Mouse (Mus musculus) hindbrain, embryonic 10.5 days (tissue): ENCODE results near the gene Pdgfb. TPM values are rescaled to one million over a fixed set of nuclear protein-coding genes. Genes with fewer than 3 reads are reported as not detected.

Experiments
- DNase-seq: peaks from one replicate; pipeline ENCODE4 v3.0.0-alpha.2; 2017; ENCODE audit warnings: low spot score
- H3K27ac ChIP-seq: fragments of 300-500 bp; sonication (generic); 2 replicates; pipeline ENCODE4 v1.5.1; 2016; ENCODE audit warnings: mild to moderate bottlenecking, moderate library complexity
- H3K27me3 ChIP-seq: fragments of 300-500 bp; sonication (generic); 2 replicates; pipeline ENCODE4 v1.6.1; 2016; ENCODE audit warnings: mild to moderate bottlenecking; ENCODE audit not compliant: poor library complexity, insufficient read depth, severe bottlenecking
- H3K36me3 ChIP-seq: fragments of 300-500 bp; sonication (generic); 2 replicates; pipeline ENCODE4 v1.6.1; 2016; ENCODE audit warnings: mild to moderate bottlenecking, moderate library complexity
- H3K4me1 ChIP-seq: fragments of 300-500 bp; sonication (generic); replicated peaks from 2 replicates; pipeline ENCODE4 v1.6.1; 2016; ENCODE audit warnings: mild to moderate bottlenecking
- H3K4me3 ChIP-seq: fragments of 300-500 bp; sonication (generic); 2 replicates; pipeline ENCODE4 v1.5.1; 2016; ENCODE audit warnings: mild to moderate bottlenecking, moderate library complexity
- H3K9me3 ChIP-seq: fragments of 300-500 bp; sonication (generic); 2 replicates; pipeline ENCODE4 v1.6.1; 2016; ENCODE audit warnings: mild to moderate bottlenecking, moderate library complexity
- WGBS: fragments of 180-500 bp; shearing (Covaris S2); methylation state at CpG from one replicate; pipeline ENCODE4 v1.1.7; 2016; 5-methylcytosine and 5-hydroxymethylcytosine counted together
- polyA plus RNA-seq: library from polyadenylated mRNA; unstranded; fragments of >200 nt; fragmentation: Nextera tagmentation; extraction: Ambion mirVana; gene quantifications from 2 replicates; pipeline ENCODE4 v1.2.1, GENCODE M21; 2016

The Pdgfb gene
- polyA plus RNA-seq, 1 experiment from 2014 or later: 1.8 TPM

DNA sequence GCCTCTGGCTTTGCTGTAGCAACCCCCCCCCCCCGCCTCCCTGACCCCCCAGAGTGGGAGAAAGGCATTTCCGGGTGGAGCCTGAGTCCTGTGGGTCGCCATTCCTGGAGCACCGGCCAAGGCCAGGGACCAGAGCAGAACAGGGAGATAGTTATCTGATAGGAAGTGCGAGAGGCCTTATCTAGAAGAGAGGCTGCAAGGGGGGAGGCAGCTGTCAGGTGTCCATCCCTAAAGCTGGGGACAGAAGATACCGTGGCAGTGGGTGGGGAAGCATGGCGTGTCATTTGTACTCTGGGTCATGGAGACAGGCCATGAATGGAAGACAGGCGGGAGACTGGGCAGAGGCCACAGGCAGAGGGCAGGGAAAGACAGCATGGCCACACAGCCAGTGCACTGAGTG is 14.1 kb downstream of the Pdgfb start:
- Histone ChIP-seq H3K4me1 (peaks cover 43% of the 10 kb centered on the region), H3K27ac (peak overlapping the region; percentile 25; the same call in 1 of the 2 replicates), H3K27me3 (peaks cover 18% of the 10 kb centered on the region; the same call in 1 of the 2 replicates), H3K9me3 (no peaks in the 10 kb centered on the region), H3K4me3 (no peak overlapping the region), H3K36me3 (no peaks in the 10 kb centered on the region)
- 42% methylated on average over 8 of the region's 8 CpGs for WGBS
- DNase-seq: no peak

DNA sequence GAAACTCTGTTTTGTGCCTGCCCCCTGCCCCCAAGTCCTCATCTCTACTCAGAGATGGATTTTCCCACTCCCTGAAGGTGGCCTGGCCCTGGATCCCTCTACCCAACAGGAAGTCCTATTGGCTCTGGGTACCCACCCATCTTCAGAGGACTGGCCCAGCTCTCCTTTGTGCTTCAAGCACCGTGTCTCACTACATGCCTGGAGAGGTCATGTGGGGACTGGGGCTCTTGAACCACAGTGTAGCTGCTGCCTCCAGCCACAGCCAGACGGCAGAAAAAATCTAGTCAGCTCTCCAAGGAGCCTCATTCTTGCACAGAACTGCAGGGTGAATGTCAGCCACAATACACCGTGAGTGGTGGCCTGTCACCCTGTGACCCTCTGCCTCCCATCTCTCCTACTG is 16.8 kb downstream of the Pdgfb start:
- H3K27me3 ChIP-seq: peaks cover 3% of the 10 kb centered on the region; the same call in 1 of the 2 replicates
- 54% methylated on average over 3 of the region's 3 CpGs for WGBS

DNA sequence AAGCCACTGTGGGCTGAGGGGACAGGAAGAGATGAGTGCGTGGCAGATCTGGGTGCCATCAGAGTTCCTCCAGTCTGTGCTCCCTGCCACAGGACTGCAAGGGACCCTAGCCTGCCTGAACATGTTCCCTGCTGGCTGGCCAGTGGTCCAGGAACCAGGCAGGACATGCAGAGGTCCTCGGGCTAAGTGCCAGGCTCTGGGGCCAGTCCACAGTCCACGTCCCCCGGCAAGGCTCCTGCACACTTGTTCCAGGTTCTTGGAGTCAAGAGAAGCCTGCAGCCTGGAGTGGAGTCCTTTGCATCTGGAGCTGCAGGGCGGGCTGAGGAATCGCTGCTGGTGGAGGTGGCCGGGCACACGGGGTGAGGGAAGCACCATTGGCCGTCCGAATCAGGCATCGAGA is 18.0 kb downstream of the Pdgfb start:
- H3K9me3 ChIP-seq: no peaks in the 10 kb centered on the region
- DNase-seq: no peak
- peaks cover 3% of the 10 kb centered on the region; the same call in 1 of the 2 replicates for H3K27me3 ChIP-seq
- 92% methylated on average over 11 of the region's 11 CpGs for WGBS
- H3K27ac ChIP-seq: no peak overlapping the region
- H3K4me3 ChIP-seq: no peak overlapping the region
- H3K36me3 ChIP-seq: no peaks in the 10 kb centered on the region
- peaks cover 18% of the 10 kb centered on the region for H3K4me1 ChIP-seq

More for the DNA sequence above, 16.8 kb downstream of the Pdgfb start:
- Histone ChIP-seq H3K36me3 (no peaks in the 10 kb centered on the region), H3K4me3 (no peak overlapping the region), H3K9me3 (no peaks in the 10 kb centered on the region), H3K4me1 (peaks cover 18% of the 10 kb centered on the region), H3K27ac (no peak overlapping the region)
- no peak for DNase-seq

DNA sequence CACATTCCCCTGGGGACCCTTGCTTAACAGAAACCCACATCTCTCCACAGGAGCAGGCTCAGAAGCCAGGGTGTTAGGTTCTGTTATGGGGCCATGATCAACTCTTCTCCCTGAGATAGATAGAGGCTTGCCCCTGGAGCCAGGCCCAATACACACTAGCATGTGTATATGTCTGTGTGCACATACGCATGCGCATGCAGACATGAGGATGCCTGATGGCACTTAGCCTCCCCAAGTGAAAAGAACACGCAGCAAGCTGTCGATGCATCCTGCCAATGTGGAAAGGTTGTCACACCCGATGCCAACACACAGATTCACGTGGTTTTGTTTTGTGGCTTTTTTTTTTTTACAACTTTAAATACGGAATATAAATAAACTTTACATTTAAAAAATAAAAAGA is 19.2 kb downstream of the Pdgfb start:
- Histone ChIP-seq H3K4me3 (no peak overlapping the region), H3K27me3 (no peaks in the 10 kb centered on the region), H3K4me1 (peaks cover 12% of the 10 kb centered on the region), H3K36me3 (no peaks in the 10 kb centered on the region), H3K27ac (no peak overlapping the region), H3K9me3 (no peaks in the 10 kb centered on the region)
- DNase-seq: no peak
- WGBS: 96% methylated on average over 7 of the region's 7 CpGs

DNA sequence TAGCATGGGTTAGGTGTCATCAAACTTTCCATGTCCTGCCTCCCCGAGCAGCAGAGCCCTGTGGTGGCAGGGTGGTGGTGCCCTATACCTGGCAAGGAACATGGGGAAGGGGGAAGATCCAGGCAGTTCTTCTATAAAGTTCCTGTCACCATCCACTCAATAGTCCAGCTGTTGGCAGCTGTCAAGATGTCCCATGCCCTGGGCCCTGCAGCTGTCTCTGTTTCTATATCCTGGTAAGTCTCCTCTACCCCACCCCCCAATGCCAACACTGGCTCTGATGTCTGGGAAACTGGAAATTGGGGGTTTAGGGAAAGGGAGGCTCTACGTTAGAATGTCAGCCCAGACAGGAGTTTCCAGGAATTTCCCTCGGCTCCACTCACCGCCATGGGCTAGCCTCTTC is 20.2 kb downstream of the Pdgfb start:
- no peak overlapping the region for H3K4me3 ChIP-seq
- H3K36me3 ChIP-seq: no peaks in the 10 kb centered on the region
- H3K27me3 ChIP-seq: no peaks in the 10 kb centered on the region
- WGBS: 85% methylated on average over 4 of the region's 4 CpGs
- DNase-seq: no peak
- no peaks in the 10 kb centered on the region for H3K9me3 ChIP-seq
- H3K4me1 ChIP-seq: 0 out of 2 replicates have a peak, but pooled peaks cover 6% of the 10 kb centered on the region
- H3K27ac ChIP-seq: no peak overlapping the region

DNA sequence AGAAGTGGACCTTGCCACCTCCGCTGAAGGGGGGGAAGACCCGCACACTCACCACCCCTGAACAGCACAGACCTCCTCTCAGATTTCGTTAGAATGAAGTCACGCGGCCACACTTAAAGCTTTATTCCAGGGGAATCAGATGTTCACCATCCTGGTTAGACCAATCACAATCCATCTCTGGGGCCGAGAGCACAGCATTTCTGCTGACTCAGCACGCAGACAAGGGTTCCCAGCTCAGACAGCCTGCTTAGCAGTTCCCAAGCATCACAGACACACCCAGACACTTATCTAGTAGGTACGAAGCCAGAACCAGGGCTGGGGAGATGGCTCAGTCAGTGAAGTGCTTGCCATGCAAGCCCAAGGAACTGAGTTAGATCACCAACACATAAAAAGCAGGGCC is 28.6 kb downstream of the Pdgfb start:
- Histone ChIP-seq H3K27ac (no peak overlapping the region), H3K4me1 (peaks cover 20% of the 10 kb centered on the region), H3K36me3 (no peaks in the 10 kb centered on the region), H3K4me3 (no peak overlapping the region), H3K9me3 (no peaks in the 10 kb centered on the region), H3K27me3 (no peaks in the 10 kb centered on the region)
- DNase-seq: no peak
- WGBS: 76% methylated on average over 8 of the region's 8 CpGs

DNA sequence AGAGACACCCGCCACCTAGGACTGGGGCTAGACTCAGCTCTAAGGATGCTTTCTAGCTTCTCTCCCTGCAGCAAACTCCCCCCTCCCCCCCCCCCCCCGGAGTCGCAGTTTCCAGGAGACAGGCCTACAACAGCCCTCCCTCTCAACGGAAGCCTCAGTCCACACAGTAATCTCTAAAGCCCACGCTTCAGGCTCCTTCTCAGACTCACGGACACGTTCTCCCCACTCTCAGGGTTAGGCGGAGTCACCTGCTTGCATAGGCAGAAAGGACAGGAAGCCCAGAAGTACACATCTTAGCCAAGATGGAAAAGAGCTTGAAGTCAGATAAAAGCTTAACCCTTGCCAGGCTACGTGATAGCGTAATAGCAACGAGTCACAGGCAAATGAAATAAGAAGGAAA is 29.3 kb downstream of the Pdgfb start:
- H3K4me3 ChIP-seq: no peak overlapping the region
- 83% methylated on average over 11 of the region's 11 CpGs for WGBS
- no peaks in the 10 kb centered on the region for H3K27me3 ChIP-seq
- no peak overlapping the region for H3K27ac ChIP-seq
- H3K9me3 ChIP-seq: no peaks in the 10 kb centered on the region
- no peaks in the 10 kb centered on the region for H3K36me3 ChIP-seq
- DNase-seq: no peak
- peaks cover 22% of the 10 kb centered on the region for H3K4me1 ChIP-seq

DNA sequence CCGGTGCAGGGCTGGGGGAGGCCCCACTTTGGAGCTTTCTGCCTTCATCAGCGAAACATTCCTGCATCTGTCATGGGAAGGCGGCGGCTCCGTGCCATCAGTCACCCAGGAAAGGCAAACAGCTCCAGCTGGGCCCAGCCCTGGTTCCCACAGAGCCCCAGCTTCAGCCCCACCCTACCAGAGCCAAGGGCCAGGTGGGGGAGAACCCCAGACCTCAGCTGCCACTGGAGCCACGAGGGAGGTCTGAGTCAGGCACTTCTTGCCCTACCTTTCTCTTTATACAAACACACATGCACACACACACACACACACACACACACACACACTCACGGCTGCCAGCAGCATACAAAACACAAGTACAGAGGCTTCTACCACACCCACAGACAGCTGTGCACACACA is 30.6 kb downstream of the Pdgfb start:
- H3K4me3 ChIP-seq: no peak overlapping the region
- no peak for DNase-seq
- peaks cover 22% of the 10 kb centered on the region for H3K4me1 ChIP-seq
- peak overlapping the region; percentile 35; the same call in 1 of the 2 replicates for H3K27ac ChIP-seq
- WGBS: 62% methylated on average over 7 of the region's 7 CpGs
- H3K27me3 ChIP-seq: no peaks in the 10 kb centered on the region
- no peaks in the 10 kb centered on the region for H3K9me3 ChIP-seq
- no peaks in the 10 kb centered on the region for H3K36me3 ChIP-seq

DNA sequence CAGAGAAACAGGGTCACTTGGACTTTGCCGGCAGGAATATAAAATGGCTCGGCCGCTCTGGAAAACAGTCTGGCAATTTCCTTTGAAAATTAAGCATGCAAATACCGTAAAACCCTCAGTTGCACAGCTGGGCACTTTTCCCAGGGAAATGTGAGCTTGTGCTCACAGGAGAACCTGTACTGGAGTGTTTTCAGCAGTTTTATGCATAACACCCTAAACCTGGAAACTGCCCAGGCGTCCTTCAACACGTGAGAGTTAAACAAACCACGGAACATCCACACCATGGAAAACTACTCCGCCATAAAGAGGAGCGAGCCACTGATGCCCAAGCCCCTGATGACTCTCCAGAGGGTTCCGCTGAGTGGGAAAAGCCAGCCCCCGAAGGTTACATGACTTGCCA is 34.1 kb downstream of the Pdgfb start:
- Histone ChIP-seq H3K9me3 (peaks cover 4% of the 10 kb centered on the region; the same call in 1 of the 2 replicates), H3K4me1 (peaks cover 22% of the 10 kb centered on the region), H3K36me3 (no peaks in the 10 kb centered on the region), H3K4me3 (no peak overlapping the region), H3K27ac (0 out of 2 replicates have a peak overlapping the region, but pooled peaks have one; percentile 50), H3K27me3 (no peaks in the 10 kb centered on the region)
- WGBS: 82% methylated on average over 11 of the region's 11 CpGs
- no peak for DNase-seq

DNA sequence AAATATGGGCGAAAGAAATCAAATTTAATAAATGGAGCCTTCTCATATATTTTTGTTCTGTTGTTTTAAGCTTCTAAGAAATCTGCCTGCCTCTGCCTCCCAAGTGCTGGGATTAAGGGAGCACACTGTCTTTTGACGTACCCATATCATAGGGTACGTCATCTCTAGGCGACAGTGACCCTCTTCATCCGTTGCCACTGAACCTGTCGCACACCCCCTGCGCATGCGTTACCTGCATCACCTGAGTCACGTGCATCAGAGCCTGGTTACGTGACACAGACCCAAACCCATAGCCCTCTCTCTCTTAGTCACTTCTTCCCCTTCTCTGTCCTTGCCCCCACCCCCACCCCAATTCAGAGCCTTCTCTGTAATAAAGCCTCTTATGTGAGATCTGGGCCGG is 42.6 kb downstream of the Pdgfb start:
- H3K27me3 ChIP-seq: no peaks in the 10 kb centered on the region
- WGBS: 96% methylated on average over 11 of the region's 11 CpGs
- H3K36me3 ChIP-seq: no peaks in the 10 kb centered on the region
- 0 out of 2 replicates have a peak, but pooled peaks cover 3% of the 10 kb centered on the region for H3K9me3 ChIP-seq
- H3K4me1 ChIP-seq: no peaks in the 10 kb centered on the region
- no peak for DNase-seq
- H3K4me3 ChIP-seq: no peak overlapping the region
- H3K27ac ChIP-seq: no peak overlapping the region

DNA sequence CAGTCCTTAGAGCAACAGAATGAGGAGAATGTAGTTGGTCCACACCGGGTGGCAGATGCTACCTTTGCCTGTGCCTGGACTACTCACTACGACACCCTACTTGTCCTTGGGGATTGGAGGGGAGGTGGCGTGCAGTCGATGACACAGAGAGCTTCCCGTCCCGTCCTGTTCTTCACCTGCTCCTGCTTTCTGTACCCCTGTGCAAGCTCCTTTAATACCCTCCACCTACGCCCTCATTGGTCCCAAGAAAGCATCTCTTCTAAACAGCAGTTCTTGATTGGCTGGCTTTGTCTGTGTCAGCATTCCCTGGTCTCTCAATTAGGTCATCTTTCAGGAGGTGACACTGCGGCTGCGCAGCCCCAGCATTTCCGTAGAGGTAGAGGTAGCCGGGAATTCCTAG is 43.8 kb downstream of the Pdgfb start, which contains the start of gene Cbx7:
Gene Cbx7, minus strand, starts transcription at position 180 of the 400 bp plus-strand sequence.
- Histone ChIP-seq H3K27me3 (no peaks in the 10 kb centered on the region), H3K4me3 (no peak within 1 kb of the TSS), H3K9me3 (0 out of 2 replicates have a peak, but pooled peaks cover 3% of the 10 kb centered on the region), H3K4me1 (no peaks in the 10 kb centered on the region), H3K27ac (no peak within 1 kb of the TSS), H3K36me3 (no peaks in the 10 kb centered on the region)
- WGBS: 93% methylated on average over 11 of the region's 11 CpGs
- no peak for DNase-seq

DNA sequence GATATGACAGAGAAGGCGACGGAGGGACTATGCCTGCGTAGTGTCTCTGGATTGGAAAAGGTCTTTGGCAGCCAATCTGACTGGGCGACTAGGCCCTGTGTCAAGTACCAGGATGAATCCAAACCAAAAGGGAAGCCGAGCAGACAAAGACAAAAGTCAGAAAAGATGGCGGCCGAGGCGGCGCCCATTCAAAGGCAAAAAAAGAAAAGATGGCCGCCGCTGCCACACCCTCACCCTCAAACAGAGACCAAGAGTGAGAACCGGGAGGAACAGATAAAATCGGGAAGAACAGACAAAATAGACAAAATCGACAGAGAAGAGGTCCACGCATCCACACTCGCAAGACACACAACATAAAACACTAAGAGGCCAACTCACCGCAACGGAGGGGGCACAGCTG is 44.3 kb downstream of the Pdgfb start:
- Histone ChIP-seq H3K4me3 (no peak overlapping the region), H3K36me3 (no peaks in the 10 kb centered on the region), H3K27ac (no peak overlapping the region), H3K27me3 (no peaks in the 10 kb centered on the region), H3K9me3 (0 out of 2 replicates have a peak, but pooled peaks cover 3% of the 10 kb centered on the region), H3K4me1 (no peaks in the 10 kb centered on the region)
- no peak for DNase-seq
- WGBS: 94% methylated on average over 18 of the region's 18 CpGs

DNA sequence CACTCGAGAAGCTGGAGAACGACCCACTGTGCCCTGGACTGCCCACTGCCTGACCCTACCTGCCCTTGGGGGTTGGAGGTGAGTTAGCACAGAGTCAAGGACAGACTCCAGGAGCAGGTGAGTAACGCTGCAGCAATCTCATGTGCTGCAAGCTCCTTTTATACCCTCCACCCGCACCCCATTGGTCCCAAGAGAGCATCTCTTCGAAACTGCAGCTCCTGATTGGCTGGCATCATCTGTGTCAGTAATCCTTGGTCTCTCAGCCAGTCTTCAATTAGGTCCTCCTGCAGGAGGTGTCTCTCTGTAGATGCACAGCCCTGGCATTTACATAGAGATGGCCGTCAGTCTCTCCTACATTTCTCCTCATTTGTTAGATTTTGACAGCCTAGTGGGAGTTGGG is 47.4 kb downstream of the Pdgfb start:
- Histone ChIP-seq H3K27ac (no peak overlapping the region), H3K4me3 (no peak overlapping the region), H3K4me1 (peaks cover 4% of the 10 kb centered on the region; the same call in 1 of the 2 replicates), H3K36me3 (no peaks in the 10 kb centered on the region), H3K9me3 (0 out of 2 replicates have a peak, but pooled peaks cover 3% of the 10 kb centered on the region), H3K27me3 (no peaks in the 10 kb centered on the region)
- WGBS: 80% methylated on average over 6 of the region's 6 CpGs
- DNase-seq: no peak

DNA sequence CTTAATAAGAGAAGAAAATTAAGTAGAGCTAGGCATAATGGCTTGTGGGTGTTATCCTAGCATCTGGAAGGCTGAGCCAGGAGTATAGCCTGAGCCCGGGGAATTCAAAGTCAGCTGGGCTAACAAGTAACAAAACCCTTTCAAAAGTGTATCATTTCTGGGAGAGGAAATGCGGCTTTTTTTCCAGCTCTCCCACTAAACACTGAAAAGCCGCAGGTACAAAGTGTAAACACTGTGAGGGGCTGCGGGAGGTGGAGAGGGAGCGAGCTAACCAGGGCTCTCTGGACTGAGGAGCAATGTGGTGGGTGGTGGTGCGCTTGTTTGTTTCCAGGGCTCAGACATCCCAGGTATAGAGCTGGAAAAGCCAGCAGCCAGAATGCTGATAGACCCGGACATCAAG is 50.4 kb downstream of the Pdgfb start:
- no peak for DNase-seq
- WGBS: 94% methylated on average over 7 of the region's 7 CpGs
- no peaks in the 10 kb centered on the region for H3K27me3 ChIP-seq
- peaks cover 29% of the 10 kb centered on the region for H3K4me1 ChIP-seq
- H3K36me3 ChIP-seq: no peaks in the 10 kb centered on the region
- H3K4me3 ChIP-seq: no peak overlapping the region
- H3K9me3 ChIP-seq: no peaks in the 10 kb centered on the region
- H3K27ac ChIP-seq: no peak overlapping the region
